In the genomic region with DNA sequence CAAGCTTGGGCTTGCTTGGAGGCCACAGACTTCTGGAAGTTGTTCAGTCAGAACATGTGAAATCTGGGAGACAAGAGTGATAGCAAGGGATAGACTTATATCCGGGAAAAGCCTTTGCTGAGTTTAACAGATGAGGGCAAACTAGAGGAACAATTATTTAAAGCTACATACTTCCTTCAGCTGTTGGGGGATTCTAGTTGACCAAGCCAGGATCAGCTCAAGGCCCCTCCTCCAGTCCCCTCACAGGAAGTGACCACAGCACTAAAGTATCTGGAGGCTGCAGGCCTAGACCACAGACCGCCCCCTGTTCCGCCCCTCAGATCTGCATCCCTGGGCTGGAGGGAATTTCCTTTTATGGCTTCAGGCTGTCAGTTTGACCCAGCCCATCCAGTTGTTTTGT, we compare ENCODE assay signal across 8 mouse cellular contexts. TPM values are rescaled to one million over a fixed set of nuclear protein-coding genes. Genes with fewer than 3 reads are reported as not detected.
A peak's percentile ranks its signal among the peaks of the same experiment; 100 is the strongest.
DNase-seq lines count a peak whose midpoint lies in the region; ATAC-seq lines count a peak whose summit lies in the region.

No protein-coding gene starts in this region.

- peak overlapping the region; percentile 89 for H3K4me2 ChIP-seq in hindbrain, embryonic 15.5 days
- H3K4me2 ChIP-seq in liver, embryonic 12.5 days, result peak overlapping the region; percentile 93
- peak overlapping the region; percentile 71 for H3K4me2 ChIP-seq in neural tube, embryonic 13.5 days

- H3K27ac ChIP-seq in hindbrain, embryonic 15.5 days (replicated peaks), result peak overlapping the region; percentile 53; the same call in 1 of the 2 replicates
- H3K27ac ChIP-seq in liver, embryonic 12.5 days, result peak overlapping the region; percentile 88
- H3K27ac ChIP-seq in neural tube, embryonic 13.5 days (replicated peaks), result peak overlapping the region; percentile 52

- no peak for ATAC-seq in hindbrain, embryonic 15.5 days (ENCODE audit: low FRiP score, low read depth)
- ATAC-seq in liver, embryonic 12.5 days, result no peak
- ATAC-seq in neural tube, embryonic 13.5 days (ENCODE audit: low read depth), result no peak

- peak; percentile 36 for DNase-seq in spleen, postnatal 36 days (ENCODE audit: low spot score in 2 of 2)
- no peak for DNase-seq in spleen, adult 18-20 months
- peak; percentile 66 for DNase-seq in forelimb bud, embryonic 11.5 days (ENCODE audit: low read depth, low spot score)
- no peak for DNase-seq in frontal cortex, adult 2 months (ENCODE audit: extremely low spot score in 1 of 2, low spot score in 1 of 2)
- no peak for DNase-seq in layer of hippocampus, adult 11-12 months (ENCODE audit: low spot score)

- H3K9ac ChIP-seq in hindbrain, embryonic 15.5 days, result no peak overlapping the region
- H3K9ac ChIP-seq in liver, embryonic 12.5 days, result peak overlapping the region; percentile 96; the same call in 1 of the 2 replicates
- H3K9ac ChIP-seq in neural tube, embryonic 13.5 days, result 0 out of 2 replicates have a peak overlapping the region, but pooled peaks have one; percentile 14

- 33% methylated on average over 3 of the region's 3 CpGs for WGBS in hindbrain, embryonic 15.5 days
- 25% methylated on average over 3 of the region's 3 CpGs for WGBS in liver, embryonic 12.5 days (ENCODE audit: insufficient replicate concordance)
- WGBS in neural tube, embryonic 13.5 days, result 30% methylated on average over 3 of the region's 3 CpGs

- H3K4me3 ChIP-seq in hindbrain, embryonic 15.5 days, result no peak overlapping the region; the same call in 1 of the 2 replicates
- H3K4me3 ChIP-seq in liver, embryonic 12.5 days, result peak overlapping the region; percentile 90
- H3K4me3 ChIP-seq in neural tube, embryonic 13.5 days, result no peak overlapping the region; the same call in 1 of the 2 replicates

- H3K4me1 ChIP-seq in hindbrain, embryonic 15.5 days (replicated peaks), result peaks cover 46% of the 10 kb centered on the region
- H3K4me1 ChIP-seq in liver, embryonic 12.5 days, result peaks cover 74% of the 10 kb centered on the region
- H3K4me1 ChIP-seq in neural tube, embryonic 13.5 days (replicated peaks), result peaks cover 45% of the 10 kb centered on the region

- no peaks in the 10 kb centered on the region for H3K9me3 ChIP-seq in hindbrain, embryonic 15.5 days
- no peaks in the 10 kb centered on the region for H3K9me3 ChIP-seq in liver, embryonic 12.5 days (replicated peaks)
- H3K9me3 ChIP-seq in neural tube, embryonic 13.5 days, result no peaks in the 10 kb centered on the region

- no peaks in the 10 kb centered on the region for H3K27me3 ChIP-seq in hindbrain, embryonic 15.5 days
- H3K27me3 ChIP-seq in liver, embryonic 12.5 days (replicated peaks), result no peaks in the 10 kb centered on the region
- H3K27me3 ChIP-seq in neural tube, embryonic 13.5 days, result no peaks in the 10 kb centered on the region

- peaks cover 36% of the 10 kb centered on the region for H3K36me3 ChIP-seq in hindbrain, embryonic 15.5 days
- peaks cover 53% of the 10 kb centered on the region for H3K36me3 ChIP-seq in liver, embryonic 12.5 days
- H3K36me3 ChIP-seq in neural tube, embryonic 13.5 days, result peaks cover 46% of the 10 kb centered on the region

RNA-seq across cellular contexts. Expression of gene Rrp8, which starts 1.8 kb away (rescaled TPM):
- 24.9 and 26.0 TPM in 2 replicates for polyA plus RNA-seq in hindbrain, embryonic 15.5 days (2015; fragmentation: Nextera tagmentation; extraction: Ambion mirVana)
- 28.8 and 29.1 TPM in 2 replicates for polyA plus RNA-seq in liver, embryonic 12.5 days (2016; fragmentation: Nextera tagmentation; extraction: Ambion mirVana)
- polyA plus RNA-seq in neural tube, embryonic 13.5 days (2015; fragmentation: Nextera tagmentation; extraction: Ambion mirVana), result 26.0 and 26.3 TPM in 2 replicates
- polyA plus RNA-seq in frontal cortex, adult 2 months (2012; rRNA removed), result 9.5 and 10.0 TPM in 2 replicates

RNA-seq across cellular contexts. Expression of gene Ilk, which starts 2.6 kb away (rescaled TPM):
- 199 and 201 TPM in 2 replicates for polyA plus RNA-seq in hindbrain, embryonic 15.5 days (2015; fragmentation: Nextera tagmentation; extraction: Ambion mirVana)
- polyA plus RNA-seq in liver, embryonic 12.5 days (2016; fragmentation: Nextera tagmentation; extraction: Ambion mirVana), result 149 and 159 TPM in 2 replicates
- 215 and 225 TPM in 2 replicates for polyA plus RNA-seq in neural tube, embryonic 13.5 days (2015; fragmentation: Nextera tagmentation; extraction: Ambion mirVana)
- polyA plus RNA-seq in frontal cortex, adult 2 months (2012; rRNA removed), result 145 and 158 TPM in 2 replicates

RNA-seq across cellular contexts. Expression of gene Taf10, which starts 5.2 kb away (rescaled TPM):
- 100 and 110 TPM in 2 replicates for polyA plus RNA-seq in hindbrain, embryonic 15.5 days (2015; fragmentation: Nextera tagmentation; extraction: Ambion mirVana)
- 232 and 233 TPM in 2 replicates for polyA plus RNA-seq in liver, embryonic 12.5 days (2016; fragmentation: Nextera tagmentation; extraction: Ambion mirVana)
- 121 TPM in 2 replicates for polyA plus RNA-seq in neural tube, embryonic 13.5 days (2015; fragmentation: Nextera tagmentation; extraction: Ambion mirVana)
- polyA plus RNA-seq in frontal cortex, adult 2 months (2012; rRNA removed), result 175 and 184 TPM in 2 replicates

RNA-seq across cellular contexts. Expression of gene Tpp1, which starts 13.1 kb away (rescaled TPM):
- 45.7 and 46.2 TPM in 2 replicates for polyA plus RNA-seq in hindbrain, embryonic 15.5 days (2015; fragmentation: Nextera tagmentation; extraction: Ambion mirVana)
- polyA plus RNA-seq in liver, embryonic 12.5 days (2016; fragmentation: Nextera tagmentation; extraction: Ambion mirVana), result 62.3 and 64.7 TPM in 2 replicates
- 48.4 and 49.2 TPM in 2 replicates for polyA plus RNA-seq in neural tube, embryonic 13.5 days (2015; fragmentation: Nextera tagmentation; extraction: Ambion mirVana)
- polyA plus RNA-seq in frontal cortex, adult 2 months (2012; rRNA removed), result 97.5 and 98.8 TPM in 2 replicates

RNA-seq across cellular contexts. Expression of gene Dchs1, which starts 48.5 kb away (rescaled TPM):
- polyA plus RNA-seq in hindbrain, embryonic 15.5 days (2015; fragmentation: Nextera tagmentation; extraction: Ambion mirVana), result 14.3 and 14.8 TPM in 2 replicates
- polyA plus RNA-seq in liver, embryonic 12.5 days (2016; fragmentation: Nextera tagmentation; extraction: Ambion mirVana), result 1.9 and 2.0 TPM in 2 replicates
- polyA plus RNA-seq in neural tube, embryonic 13.5 days (2015; fragmentation: Nextera tagmentation; extraction: Ambion mirVana), result 13.5 and 14.7 TPM in 2 replicates
- 10.5 and 10.6 TPM in 2 replicates for polyA plus RNA-seq in frontal cortex, adult 2 months (2012; rRNA removed)

Comparison
In these comparisons a context has a peak if more than half of its experiments do, and no peak if none do; other contexts are left out.
1. DNase-seq: peak in spleen, postnatal 36 days (2 of 2) and forelimb bud, embryonic 11.5 days (single experiment); none in spleen, adult 18-20 months (0 of 2), frontal cortex, adult 2 months (0 of 2) and layer of hippocampus, adult 11-12 months (single experiment).
2. Peak in every context shown above with its lines, with median percentiles within 50 percentile points of each other: H3K27ac ChIP-seq and H3K4me2 ChIP-seq.